Mouse (Mus musculus) midbrain, embryonic 15.5 days (tissue): ENCODE results near the gene Olfr517. TPM values are rescaled to one million over a fixed set of nuclear protein-coding genes. Genes with fewer than 3 reads are reported as not detected.

Experiments used
- ATAC-seq: fragments of 200-750 bp; cut with Nextera tagmentation; replicated peaks from 2 replicates; pipeline ENCODE4 v1.8.0; 2017; ENCODE audit warnings: moderate TSS enrichment
- H3K27ac ChIP-seq: fragments of 300-500 bp; sonication (generic); 2 replicates; pipeline ENCODE4 v1.5.1; 2015; ENCODE audit warnings: mild to moderate bottlenecking, inconsistent platforms
- H3K27me3 ChIP-seq: fragments of 300-500 bp; sonication (generic); replicated peaks from 2 replicates; pipeline ENCODE4 v1.6.1; 2015; ENCODE audit warnings: inconsistent platforms
- H3K36me3 ChIP-seq: fragments of 300-500 bp; sonication (generic); replicated peaks from 2 replicates; pipeline ENCODE4 v1.6.1; 2015; ENCODE audit warnings: inconsistent platforms
- H3K4me1 ChIP-seq: fragments of 300-500 bp; sonication (generic); 2 replicates; pipeline ENCODE4 v1.6.1; 2015; ENCODE audit warnings: inconsistent platforms
- H3K4me2 ChIP-seq: fragments of 300-500 bp; sonication (generic); 2 replicates; pipeline ENCODE4 v1.6.1; 2015; ENCODE audit warnings: inconsistent platforms, mild to moderate bottlenecking, moderate library complexity
- H3K4me3 ChIP-seq: fragments of 300-500 bp; sonication (generic); 2 replicates; pipeline ENCODE4 v1.5.1; 2015; ENCODE audit warnings: mild to moderate bottlenecking, inconsistent platforms
- H3K9ac ChIP-seq: fragments of 300-500 bp; sonication (generic); 2 replicates; pipeline ENCODE4 v1.6.1; 2015; ENCODE audit warnings: mild to moderate bottlenecking, inconsistent platforms
- H3K9me3 ChIP-seq: fragments of 300-500 bp; sonication (generic); 2 replicates; pipeline ENCODE4 v1.6.1; 2016; ENCODE audit warnings: inconsistent platforms
- WGBS: fragments of 180-500 bp; shearing (Covaris S2); methylation state at CpG from one replicate; pipeline ENCODE4 v1.1.7; 2015; ENCODE audit warnings: mixed read lengths; 5-methylcytosine and 5-hydroxymethylcytosine counted together
- polyA plus RNA-seq: library from polyadenylated mRNA; unstranded; fragments of >200 nt; fragmentation: Nextera tagmentation; extraction: Ambion mirVana; gene quantifications from 2 replicates; pipeline ENCODE4 v1.2.1, GENCODE M21; 2015

The Olfr517 gene
- polyA plus RNA-seq: not detected in 2 replicates

- Histone ChIP-seq H3K4me1 (no peaks in the 10 kb centered on the region), H3K27ac (no peak within 1 kb of the TSS), H3K9me3 (no peaks in the 10 kb centered on the region), H3K9ac (no peak within 1 kb of the TSS), H3K4me2 (no peak within 1 kb of the TSS), H3K36me3 (no peaks in the 10 kb centered on the region), H3K4me3 (no peak within 1 kb of the TSS), H3K27me3 (no peaks in the 10 kb centered on the region)
- no peak for ATAC-seq
- WGBS: 64% methylated on average over 2 of the region's 2 CpGs
Observed at GRCm38 (mm10) chr7:108872279-108872678, at the start of gene Olfr517. Gene Olfr517 (minus strand): TSS chr7:108872379.

GRCm38 (mm10) chr7:108903969-108904368 is 31.8 kb upstream of the Olfr517 start:
- no peaks in the 10 kb centered on the region for H3K36me3 ChIP-seq
- 85% methylated on average over 2 of the region's 2 CpGs for WGBS
- no peaks in the 10 kb centered on the region for H3K4me1 ChIP-seq
- no peak overlapping the region for H3K4me2 ChIP-seq
- no peak overlapping the region for H3K27ac ChIP-seq
- no peak overlapping the region for H3K4me3 ChIP-seq
- no peaks in the 10 kb centered on the region for H3K27me3 ChIP-seq
- no peaks in the 10 kb centered on the region for H3K9me3 ChIP-seq
- ATAC-seq: no peak
- H3K9ac ChIP-seq: no peak overlapping the region

GRCm38 (mm10) chr7:108894320-108894719 is 22.1 kb upstream of the Olfr517 start, which contains the start of gene Olfr519:
Gene Olfr519 (minus strand): TSS chr7:108894420.
- no peak for ATAC-seq
- H3K27me3 ChIP-seq: no peaks in the 10 kb centered on the region
- H3K4me2 ChIP-seq: no peak within 1 kb of the TSS
- no peak within 1 kb of the TSS for H3K9ac ChIP-seq
- no peaks in the 10 kb centered on the region for H3K4me1 ChIP-seq
- no peak within 1 kb of the TSS for H3K27ac ChIP-seq
- H3K9me3 ChIP-seq: no peaks in the 10 kb centered on the region
- no peak within 1 kb of the TSS for H3K4me3 ChIP-seq
- no peaks in the 10 kb centered on the region for H3K36me3 ChIP-seq
- 89% methylated on average over 5 of the region's 5 CpGs for WGBS

GRCm38 (mm10) chr7:108884906-108885305 is 12.7 kb upstream of the Olfr517 start, which contains the start of gene Olfr518:
Gene Olfr518 (minus strand): TSS chr7:108885006.
- Histone ChIP-seq H3K27ac (no peak within 1 kb of the TSS), H3K4me3 (no peak within 1 kb of the TSS), H3K27me3 (no peaks in the 10 kb centered on the region), H3K4me1 (no peaks in the 10 kb centered on the region), H3K9ac (no peak within 1 kb of the TSS), H3K9me3 (no peaks in the 10 kb centered on the region), H3K4me2 (no peak within 1 kb of the TSS), H3K36me3 (no peaks in the 10 kb centered on the region)
- no peak for ATAC-seq
- WGBS: 79% methylated on average over 4 of the region's 4 CpGs

GRCm38 (mm10) chr7:108850429-108850828 is 21.8 kb downstream of the Olfr517 start, which contains the start of gene Olfr516:
Gene Olfr516 (minus strand): TSS chr7:108850529.
- Histone ChIP-seq H3K4me1 (no peaks in the 10 kb centered on the region), H3K4me2 (no peak within 1 kb of the TSS), H3K36me3 (no peaks in the 10 kb centered on the region), H3K9ac (no peak within 1 kb of the TSS), H3K9me3 (no peaks in the 10 kb centered on the region), H3K27me3 (no peaks in the 10 kb centered on the region), H3K27ac (no peak within 1 kb of the TSS), H3K4me3 (no peak within 1 kb of the TSS)
- 94% methylated on average over 2 of the region's 2 CpGs for WGBS
- ATAC-seq: no peak

GRCm38 (mm10) chr7:108825897-108826296 is 46.3 kb downstream of the Olfr517 start, which contains the start of gene Olfr514:
Gene Olfr514 (minus strand): TSS chr7:108825997.
- H3K4me2 ChIP-seq: no peak within 1 kb of the TSS
- no peaks in the 10 kb centered on the region for H3K36me3 ChIP-seq
- no peaks in the 10 kb centered on the region for H3K4me1 ChIP-seq
- no peak within 1 kb of the TSS for H3K27ac ChIP-seq
- ATAC-seq: no peak
- H3K4me3 ChIP-seq: no peak within 1 kb of the TSS
- no peak within 1 kb of the TSS for H3K9ac ChIP-seq
- no peaks in the 10 kb centered on the region for H3K27me3 ChIP-seq
- H3K9me3 ChIP-seq: no peaks in the 10 kb centered on the region

Other genes with a start within 250 kb of the Olfr517 start
- gene Olfr508, start 242.4 kb downstream of the Olfr517 start, polyA plus RNA-seq: not detected in 2 replicates
- 0.09 TPM in 1 of 2 replicates, not detected in the other for gene Olfr509, start 220.5 kb downstream of the Olfr517 start, polyA plus RNA-seq
- not detected in 2 replicates for gene Olfr510, start 206.0 kb downstream of the Olfr517 start, polyA plus RNA-seq
- not detected in 2 replicates for gene Olfr512, start 159.1 kb downstream of the Olfr517 start, polyA plus RNA-seq
- not detected in 2 replicates for gene Olfr513, start 121.4 kb downstream of the Olfr517 start, polyA plus RNA-seq
- not detected in 2 replicates for gene Olfr514, start 46.4 kb downstream of the Olfr517 start, polyA plus RNA-seq
- not detected in 2 replicates for gene Olfr516, start 21.9 kb downstream of the Olfr517 start, polyA plus RNA-seq
- gene Olfr518, start 12.6 kb upstream of the Olfr517 start, polyA plus RNA-seq: not detected in 2 replicates
- not detected in 2 replicates for gene Olfr519, start 22.0 kb upstream of the Olfr517 start, polyA plus RNA-seq
- not detected in 2 replicates for gene Nlrp10, start 57.8 kb upstream of the Olfr517 start, polyA plus RNA-seq
- gene Eif3f, start 62.0 kb upstream of the Olfr517 start, polyA plus RNA-seq: 71.6 and 80.4 TPM in 2 replicates
- gene Tub, start 78.0 kb upstream of the Olfr517 start, polyA plus RNA-seq: 57.0 and 63.1 TPM in 2 replicates
- gene Ric3, start 211.0 kb upstream of the Olfr517 start, polyA plus RNA-seq: 35.1 and 39.1 TPM in 2 replicates